Mouse (Mus musculus) megakaryocyte, embryonic 14.5 days (primary cell): ENCODE measurements at regions not wholly inside any gene's neighbourhood (a gene's known extent, or its start where the extent isn't known, plus 50 kb on each side); places are given as distances from the start of the nearest gene placed in this dataset.
A peak's percentile ranks its signal among the peaks of the same experiment; 100 is the strongest.

ENCODE experiments used
- H3K27me3 ChIP-seq: replicated peaks from 2 replicates; pipeline ENCODE3; 2012; ENCODE audit warnings: inconsistent platforms
- H3K36me3 ChIP-seq: replicated peaks from 2 replicates; pipeline ENCODE3; 2012; ENCODE audit warnings: low read length, inconsistent platforms, mixed read lengths
- H3K4me1 ChIP-seq: 2 replicates; pipeline ENCODE4 v1.6.1; 2012; ENCODE audit warnings: inconsistent platforms
- H3K4me3 ChIP-seq: replicated peaks from 2 replicates; pipeline ENCODE3; 2012; ENCODE audit warnings: moderate library complexity, mild to moderate bottlenecking, inconsistent platforms
- H3K9me3 ChIP-seq: 2 replicates; pipeline ENCODE4 v1.6.1; 2012; ENCODE audit warnings: inconsistent platforms
- FLI1 ChIP-seq: IDR thresholded peaks from 2 replicates; pipeline ENCODE4 v1.6.1; 2012; ENCODE audit warnings: low read length, inconsistent platforms, mixed read lengths
- GATA1 ChIP-seq: IDR thresholded peaks from 3 replicates; pipeline ENCODE4 v1.6.1; 2012; ENCODE audit warnings: mixed read lengths, low read length, inconsistent platforms, borderline replicate concordance

DNA sequence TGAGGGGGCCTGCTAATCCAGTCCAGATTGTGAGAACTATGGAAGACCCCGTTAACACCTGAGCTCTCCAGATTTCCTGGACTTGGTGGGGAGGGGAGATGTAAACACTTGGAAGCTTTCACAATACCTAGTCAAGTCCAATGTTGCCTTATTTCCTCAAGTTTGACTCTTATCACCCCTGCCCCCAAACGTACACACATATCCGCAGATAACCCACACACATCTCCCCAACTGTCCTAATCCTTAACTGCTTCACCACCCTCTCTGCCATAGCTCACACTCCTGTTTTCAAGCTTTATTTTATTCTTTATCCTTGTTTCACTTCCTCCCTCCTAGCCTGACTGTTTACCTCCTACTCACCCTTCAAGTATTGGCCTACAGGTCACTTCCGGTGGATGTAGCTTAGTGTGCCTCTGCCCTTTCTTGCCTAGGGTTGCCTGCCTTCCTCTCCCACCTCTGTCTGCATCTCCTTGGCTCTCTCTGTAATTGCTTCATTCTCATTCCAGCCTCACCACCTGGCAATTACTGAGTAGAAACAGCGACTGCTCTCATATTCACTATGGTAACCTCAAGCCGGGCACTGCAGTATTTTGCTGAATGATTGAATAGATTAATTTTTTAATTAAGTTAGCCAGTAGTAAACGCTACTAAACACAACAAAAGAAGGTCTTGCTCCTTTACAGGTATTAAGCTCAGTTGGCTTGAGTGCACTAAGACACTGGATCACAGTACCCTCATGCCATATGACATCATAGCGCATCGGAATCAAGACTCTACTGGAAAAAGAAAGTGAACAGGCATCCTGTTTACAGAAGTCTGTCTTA is 125.3 kb upstream of the Cpeb2 start:
- Histone ChIP-seq H3K36me3 (no peaks in the 10 kb centered on the region), H3K4me1 (peaks cover 75% of the 10 kb centered on the region), H3K27me3 (no peaks in the 10 kb centered on the region), H3K9me3 (no peaks in the 10 kb centered on the region), H3K4me3 (no peak overlapping the region)
- no peak for TF ChIP-seq FLI1
- TF ChIP-seq GATA1 = no peak

DNA sequence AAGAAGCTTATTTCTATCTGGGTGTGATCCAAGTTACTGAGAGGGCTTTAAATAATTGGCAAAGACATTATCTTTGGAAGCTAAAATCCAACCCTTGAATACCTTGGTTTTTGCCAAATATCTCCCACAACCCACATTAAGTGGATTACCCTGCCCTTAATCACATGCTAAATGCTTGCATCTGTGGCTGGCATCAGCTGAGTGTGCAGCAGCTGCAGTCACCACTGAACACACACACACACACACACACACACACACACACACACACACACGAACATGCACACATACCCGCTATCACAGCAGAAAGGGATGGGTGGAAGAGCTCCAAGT is 124.7 kb upstream of the Cpeb2 start:
- Histone ChIP-seq H3K4me3 (no peak overlapping the region), H3K36me3 (no peaks in the 10 kb centered on the region), H3K9me3 (no peaks in the 10 kb centered on the region), H3K4me1 (peaks cover 75% of the 10 kb centered on the region), H3K27me3 (no peaks in the 10 kb centered on the region)
- no peak for TF ChIP-seq GATA1
- TF ChIP-seq FLI1 = no peak

DNA sequence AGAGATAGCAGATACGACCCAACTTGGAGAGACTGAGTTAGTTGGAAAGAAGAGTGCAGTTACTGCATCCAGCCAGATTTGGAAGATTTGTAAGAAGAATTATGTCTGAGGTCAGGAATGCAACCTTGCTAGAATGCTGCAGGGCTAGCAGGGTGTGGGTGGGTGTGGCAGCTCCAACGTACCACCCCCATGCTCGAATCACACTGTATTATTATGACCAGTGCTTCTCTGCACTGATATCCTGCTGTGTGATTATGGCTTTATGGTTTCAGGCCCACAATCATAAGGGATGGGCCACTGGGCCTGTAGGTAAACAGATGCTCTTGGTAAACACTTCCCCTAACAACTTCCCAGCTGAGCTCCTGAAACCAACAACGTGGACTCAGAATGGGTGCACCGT is 122.8 kb upstream of the Cpeb2 start:
- no peaks in the 10 kb centered on the region for H3K9me3 ChIP-seq
- no peak for TF ChIP-seq FLI1
- no peak for TF ChIP-seq GATA1
- H3K4me1 ChIP-seq = peaks cover 75% of the 10 kb centered on the region
- H3K4me3 ChIP-seq = no peak overlapping the region
- no peaks in the 10 kb centered on the region for H3K36me3 ChIP-seq
- H3K27me3 ChIP-seq = no peaks in the 10 kb centered on the region

DNA sequence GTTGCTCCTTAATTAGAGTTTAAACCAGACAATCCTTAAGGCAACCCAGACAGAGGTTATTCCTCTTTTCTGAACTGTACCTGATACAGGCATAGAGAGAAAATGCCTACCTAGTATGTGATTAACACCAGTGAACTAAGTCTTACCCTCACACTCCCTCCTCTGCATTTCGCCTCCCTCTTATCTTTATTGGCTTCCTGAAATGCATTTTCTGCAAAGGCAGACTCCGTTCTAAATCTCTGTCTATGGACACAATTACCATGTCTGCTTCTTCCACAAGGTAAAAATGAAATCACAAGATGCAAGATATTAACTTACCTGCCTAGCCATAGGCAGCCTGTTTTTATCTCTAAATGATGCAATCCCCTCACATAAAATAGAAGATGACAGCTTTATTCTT is 121.2 kb upstream of the Cpeb2 start:
- TF ChIP-seq GATA1 (no peak), FLI1 (no peak)
- Histone ChIP-seq H3K36me3 (no peaks in the 10 kb centered on the region), H3K4me3 (no peak overlapping the region), H3K27me3 (no peaks in the 10 kb centered on the region), H3K4me1 (peaks cover 77% of the 10 kb centered on the region), H3K9me3 (no peaks in the 10 kb centered on the region)

DNA sequence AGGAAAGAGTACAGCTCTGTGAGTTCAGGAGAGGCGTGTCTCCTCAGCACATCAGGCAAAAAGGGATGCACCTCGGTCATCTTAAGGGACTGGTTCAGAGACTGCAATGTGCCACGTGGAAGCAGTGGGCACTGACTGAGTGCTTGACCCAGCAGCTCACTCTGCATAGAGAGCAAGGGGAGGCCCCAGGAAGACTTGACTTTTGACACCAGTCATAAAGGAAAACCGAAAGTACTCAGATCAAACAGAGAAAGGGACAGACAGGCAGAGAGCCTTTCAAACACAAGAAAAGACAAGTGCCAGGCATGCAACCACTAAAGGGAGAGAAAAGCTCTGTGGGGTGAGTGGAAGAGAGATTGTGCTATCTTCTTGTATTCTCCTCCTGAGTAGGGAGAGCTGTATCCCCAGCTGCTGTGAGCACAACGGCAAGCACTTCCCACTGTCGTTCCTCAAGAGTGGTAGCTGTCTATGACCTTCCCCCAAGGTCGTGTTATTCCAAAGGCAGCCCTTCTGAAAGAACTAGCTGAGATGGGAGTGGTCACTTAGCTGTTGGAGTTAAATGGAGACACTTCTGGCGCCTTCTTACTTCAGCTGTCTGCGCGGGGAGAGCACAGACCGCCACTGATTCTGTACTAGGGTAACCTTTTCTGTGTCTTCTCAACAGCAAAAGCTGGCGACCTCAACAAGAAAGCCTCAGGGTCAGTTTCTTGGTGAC is 119.4 kb upstream of the Cpeb2 start:
- Histone ChIP-seq H3K36me3 (no peaks in the 10 kb centered on the region), H3K9me3 (no peaks in the 10 kb centered on the region), H3K27me3 (no peaks in the 10 kb centered on the region), H3K4me1 (peaks cover 65% of the 10 kb centered on the region), H3K4me3 (peak overlapping the region; percentile 79)
- TF ChIP-seq GATA1 = no peak
- TF ChIP-seq FLI1 = no peak

DNA sequence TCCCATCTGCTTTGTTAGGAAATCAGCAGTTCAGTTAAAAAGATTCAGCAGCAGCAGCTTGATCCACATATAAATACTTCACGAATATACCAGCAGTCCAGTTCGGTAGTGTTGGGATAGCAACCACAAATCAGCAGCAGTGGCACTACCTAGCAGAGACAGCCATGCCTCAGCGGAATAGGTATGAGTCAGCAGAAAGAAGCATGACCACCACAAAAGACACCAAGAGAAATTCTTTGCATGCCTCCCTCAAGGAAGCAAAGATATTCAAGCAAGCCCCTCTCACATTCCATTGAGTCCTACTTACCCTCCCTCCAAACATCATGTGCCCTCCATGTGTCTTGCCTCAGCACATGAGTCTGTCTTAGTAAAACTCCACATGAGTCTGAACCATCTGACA is 117.5 kb upstream of the Cpeb2 start:
- no peak overlapping the region for H3K4me3 ChIP-seq
- no peaks in the 10 kb centered on the region for H3K27me3 ChIP-seq
- no peak for TF ChIP-seq FLI1
- no peak for TF ChIP-seq GATA1
- H3K9me3 ChIP-seq = no peaks in the 10 kb centered on the region
- peaks cover 75% of the 10 kb centered on the region for H3K4me1 ChIP-seq
- H3K36me3 ChIP-seq = no peaks in the 10 kb centered on the region

DNA sequence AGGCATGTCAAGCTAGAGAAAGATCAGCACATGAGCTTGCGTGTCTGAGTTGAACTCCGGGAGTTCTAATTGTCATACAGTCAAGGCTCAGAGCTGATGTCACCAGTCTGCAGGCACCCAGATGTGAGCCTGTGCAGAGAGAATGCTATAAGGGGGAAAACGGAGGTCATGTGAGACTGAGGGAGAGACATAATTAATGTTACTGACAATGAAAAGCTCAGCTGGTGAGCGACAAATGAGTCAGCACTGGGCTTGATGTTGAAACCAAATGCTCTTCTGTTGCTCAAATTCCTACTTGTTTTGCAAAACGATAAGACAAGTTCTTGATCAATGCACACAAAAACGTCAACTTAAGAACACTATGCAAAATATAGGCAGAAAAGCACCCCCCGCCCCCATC is 116.1 kb upstream of the Cpeb2 start:
- H3K36me3 ChIP-seq = no peaks in the 10 kb centered on the region
- H3K27me3 ChIP-seq = no peaks in the 10 kb centered on the region
- TF ChIP-seq GATA1 (no peak), FLI1 (no peak)
- no peak overlapping the region for H3K4me3 ChIP-seq
- no peaks in the 10 kb centered on the region for H3K9me3 ChIP-seq
- peaks cover 74% of the 10 kb centered on the region for H3K4me1 ChIP-seq

DNA sequence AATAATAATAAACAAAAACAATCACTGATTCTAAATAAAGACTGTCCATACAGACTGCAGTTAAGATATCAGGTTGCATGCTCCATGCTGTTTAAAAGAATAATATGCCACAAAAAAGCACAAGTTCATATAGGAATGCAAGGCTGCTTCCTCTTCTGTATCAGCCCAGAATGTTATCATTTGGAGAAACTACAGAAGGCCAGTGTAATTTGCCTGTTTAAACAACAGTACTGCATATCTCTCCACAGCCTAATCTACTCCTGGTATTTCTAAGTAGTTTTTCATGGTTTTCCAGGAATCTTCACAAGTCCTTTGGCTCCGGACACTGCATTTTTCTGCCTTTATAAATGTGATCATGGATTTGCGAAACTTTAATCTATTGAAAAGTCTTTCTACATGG is 111.9 kb upstream of the Cpeb2 start:
- TF ChIP-seq GATA1 = no peak
- Histone ChIP-seq H3K27me3 (no peaks in the 10 kb centered on the region), H3K4me1 (peaks cover 46% of the 10 kb centered on the region), H3K4me3 (no peak overlapping the region), H3K9me3 (no peaks in the 10 kb centered on the region), H3K36me3 (no peaks in the 10 kb centered on the region)

DNA sequence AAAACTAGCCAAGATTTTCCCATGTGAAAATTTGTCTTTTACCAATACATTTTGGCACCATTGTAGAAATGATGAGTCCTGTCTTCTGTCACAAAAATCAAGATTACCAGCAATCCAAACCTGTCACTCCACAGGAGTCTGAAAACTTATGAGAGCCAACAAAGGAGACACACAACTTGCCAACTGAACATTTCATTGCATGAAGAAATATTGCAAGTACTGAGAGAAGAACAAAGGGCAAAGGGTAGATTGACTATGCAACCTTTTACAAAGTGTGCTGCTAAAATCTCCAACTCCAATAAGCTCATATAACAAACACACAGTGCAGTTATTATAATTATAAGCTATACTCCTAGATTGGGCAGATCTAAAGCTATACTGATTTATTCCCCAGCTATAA is 108.7 kb upstream of the Cpeb2 start:
- peaks cover 2% of the 10 kb centered on the region for H3K36me3 ChIP-seq
- no peak overlapping the region for H3K4me3 ChIP-seq
- peaks cover 38% of the 10 kb centered on the region for H3K4me1 ChIP-seq
- TF ChIP-seq GATA1 (no peak), FLI1 (no peak)
- no peaks in the 10 kb centered on the region for H3K27me3 ChIP-seq
- no peaks in the 10 kb centered on the region for H3K9me3 ChIP-seq

DNA sequence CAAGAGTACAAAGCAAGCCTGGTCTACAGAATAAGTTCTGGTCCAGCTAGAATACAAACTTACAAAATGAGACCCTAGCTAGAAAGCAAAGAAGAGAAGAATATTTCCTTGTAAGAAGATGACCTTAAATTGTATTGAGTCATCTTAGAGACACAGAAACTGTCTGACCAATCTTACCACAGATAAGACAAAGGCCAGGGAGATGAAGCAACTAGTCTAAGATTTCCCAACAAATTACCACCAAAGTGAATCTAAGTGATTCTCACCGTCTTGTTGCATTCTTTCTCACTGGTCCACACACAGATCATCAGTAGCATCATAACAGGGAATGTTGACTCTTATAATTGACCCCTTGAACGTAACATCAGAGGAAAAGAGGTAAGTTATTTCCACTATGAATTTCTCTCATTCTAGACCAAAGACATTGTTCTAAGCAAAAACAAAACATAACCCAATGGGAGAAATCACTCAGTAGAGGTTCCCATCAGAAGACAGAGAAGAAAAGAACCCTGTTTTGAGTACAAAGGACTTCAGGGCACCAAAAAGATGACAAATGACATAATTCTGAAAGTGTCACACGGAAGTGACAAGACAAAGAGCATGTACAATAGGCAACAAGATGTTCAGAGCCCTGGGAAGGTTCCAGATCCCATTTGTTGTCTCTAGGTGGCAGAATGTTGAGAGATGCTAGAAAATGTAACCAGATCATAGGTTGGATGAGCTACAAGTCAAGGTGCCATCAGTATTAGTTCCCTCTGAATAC is 107.0 kb upstream of the Cpeb2 start:
- TF ChIP-seq FLI1 (no peak), GATA1 (no peak)
- Histone ChIP-seq H3K4me1 (peaks cover 36% of the 10 kb centered on the region), H3K36me3 (peaks cover 2% of the 10 kb centered on the region), H3K9me3 (no peaks in the 10 kb centered on the region), H3K27me3 (no peaks in the 10 kb centered on the region), H3K4me3 (no peak overlapping the region)
